Mouse (Mus musculus) spleen, adult 2 months (tissue): Measurements from ENCODE around the gene Gpr135. TPM values are rescaled to one million over a fixed set of nuclear protein-coding genes. Genes with fewer than 3 reads are reported as not detected.

Experiments used
- DNase-seq, 2 experiments: peaks; one replicate each; pipeline versions ENCODE4 v3.0.0 to v3.0.0-alpha.2; 2012 to 2021; ENCODE audit warnings: low spot score in 2 of 2, low read depth in 1 of 2
- H3K27ac ChIP-seq: fragments of 200-500 bp; 2 replicates; pipeline ENCODE4 v1.5.1; 2012; ENCODE audit warnings: low read length, inconsistent platforms; ENCODE audit not compliant: insufficient read depth
- H3K27me3 ChIP-seq: fragments of 200-500 bp; 2 replicates; pipeline ENCODE4 v1.6.1; 2012; ENCODE audit warnings: mild to moderate bottlenecking, moderate library complexity, low read length, inconsistent platforms; ENCODE audit not compliant: control insufficient read depth, insufficient read depth
- H3K36me3 ChIP-seq: fragments of 200-500 bp; 2 replicates; pipeline ENCODE4 v1.6.1; 2012; ENCODE audit warnings: mild to moderate bottlenecking, low read length, inconsistent platforms; ENCODE audit not compliant: control insufficient read depth, insufficient read depth
- H3K4me1 ChIP-seq: fragments of 200-500 bp; 2 replicates; pipeline ENCODE4 v1.6.1; 2011; ENCODE audit warnings: inconsistent platforms; ENCODE audit not compliant: control insufficient read depth, insufficient read depth, insufficient read length
- H3K4me3 ChIP-seq: fragments of 200-500 bp; 2 replicates; pipeline ENCODE4 v1.5.1; 2011; ENCODE audit warnings: mild to moderate bottlenecking, inconsistent platforms; ENCODE audit not compliant: insufficient read depth, insufficient read length; ENCODE audit errors: extremely low read depth
- CTCF ChIP-seq: fragments of 200-500 bp; IDR thresholded peaks from 2 replicates; pipeline ENCODE4 v1.5.1; 2011; ENCODE audit warnings: mild to moderate bottlenecking, inconsistent platforms; ENCODE audit not compliant: insufficient read depth, insufficient read length, insufficient replicate concordance; ENCODE audit errors: extremely low read depth
- POLR2A ChIP-seq: fragments of 200-500 bp; IDR thresholded peaks from 2 replicates; pipeline ENCODE4 v1.6.1; 2011; ENCODE audit warnings: low read depth, low read length, inconsistent platforms
- WGBS: fragments of 180-500 bp; shearing (Covaris S2); methylation state at CpG from one replicate; pipeline ENCODE4 v1.1.7; 2018; 5-methylcytosine and 5-hydroxymethylcytosine counted together
- polyA plus RNA-seq: library from polyadenylated mRNA; depleted of rRNA; stranded (reverse); fragments of >200 nt; gene quantifications from 2 replicates; pipeline ENCODE4 v1.2.3, GENCODE M21; 2012

The Gpr135 gene
- polyA plus RNA-seq, 1 experiment, result 0.30 TPM

- 84% methylated on average over 9 of the region's 9 CpGs for WGBS
- TF ChIP-seq POLR2A (no peak), CTCF (no peak)
- Histone ChIP-seq H3K27me3 (peaks cover 4% of the 10 kb centered on the region; the same call in 1 of the 2 replicates), H3K36me3 (no peaks in the 10 kb centered on the region), H3K27ac (no peak overlapping the region), H3K4me1 (peaks cover 10% of the 10 kb centered on the region), H3K4me3 (no peak overlapping the region)
- DNase-seq, result no peak
Observed at GRCm38 (mm10) chr12:72083265-72083664, 12.3 kb upstream of the Gpr135 start.

- H3K27me3 ChIP-seq, result peaks cover 4% of the 10 kb centered on the region; the same call in 1 of the 2 replicates
- no peak overlapping the region for H3K4me3 ChIP-seq
- no peak for DNase-seq
- H3K4me1 ChIP-seq, result peaks cover 10% of the 10 kb centered on the region
- H3K27ac ChIP-seq, result no peak overlapping the region
- no peaks in the 10 kb centered on the region for H3K36me3 ChIP-seq
- TF ChIP-seq POLR2A, result no peak
- TF ChIP-seq CTCF, result no peak
- 43% methylated on average over 18 of the region's 18 CpGs for WGBS
Observed at GRCm38 (mm10) chr12:72082370-72082769, 11.4 kb upstream of the Gpr135 start.

GRCm38 (mm10) chr12:72081961-72082360 lies 11.0 kb upstream of the Gpr135 start:
- Histone ChIP-seq H3K27me3 (peaks cover 4% of the 10 kb centered on the region; the same call in 1 of the 2 replicates), H3K4me1 (peaks cover 10% of the 10 kb centered on the region), H3K4me3 (no peak overlapping the region), H3K27ac (no peak overlapping the region), H3K36me3 (no peaks in the 10 kb centered on the region)
- TF ChIP-seq POLR2A (no peak), CTCF (no peak)
- DNase-seq, result no peak
- WGBS, result 46% methylated on average over 3 of the region's 3 CpGs

- no peak for TF ChIP-seq CTCF
- TF ChIP-seq POLR2A, result no peak
- Histone ChIP-seq H3K27me3 (no peaks in the 10 kb centered on the region), H3K4me3 (no peak overlapping the region), H3K36me3 (no peaks in the 10 kb centered on the region), H3K27ac (no peak overlapping the region), H3K4me1 (no peaks in the 10 kb centered on the region)
- WGBS, result 94% methylated on average over 3 of the region's 3 CpGs
- DNase-seq, result no peak
Observed at GRCm38 (mm10) chr12:72078248-72078647, 7.3 kb upstream of the Gpr135 start.

GRCm38 (mm10) chr12:72069626-72070326 lies 1.1 kb downstream of the Gpr135 start:
- peaks cover 10% of the 10 kb centered on the region for H3K4me1 ChIP-seq
- no peak for TF ChIP-seq POLR2A
- H3K4me3 ChIP-seq, result peak overlapping the region; percentile 50; the same call in 1 of the 2 replicates
- H3K27ac ChIP-seq, result no peak overlapping the region
- peaks cover 10% of the 10 kb centered on the region for H3K27me3 ChIP-seq
- no peaks in the 10 kb centered on the region for H3K36me3 ChIP-seq
- no peak for DNase-seq
- WGBS, result 10% methylated on average over 40 of the region's 40 CpGs

GRCm38 (mm10) chr12:72057780-72058179 lies 13.1 kb downstream of the Gpr135 start:
- no peaks in the 10 kb centered on the region for H3K36me3 ChIP-seq
- H3K27ac ChIP-seq, result no peak overlapping the region
- no peak for DNase-seq
- no peaks in the 10 kb centered on the region for H3K27me3 ChIP-seq
- H3K4me3 ChIP-seq, result no peak overlapping the region
- WGBS, result 84% methylated on average over 1 of the region's 1 CpGs
- no peak for TF ChIP-seq CTCF
- no peak for TF ChIP-seq POLR2A
- H3K4me1 ChIP-seq, result no peaks in the 10 kb centered on the region

GRCm38 (mm10) chr12:72053851-72054250 lies 17.1 kb downstream of the Gpr135 start:
- H3K36me3 ChIP-seq, result no peaks in the 10 kb centered on the region
- no peak for DNase-seq
- no peak overlapping the region for H3K27ac ChIP-seq
- no peaks in the 10 kb centered on the region for H3K4me1 ChIP-seq
- WGBS, result 63% methylated on average over 6 of the region's 6 CpGs
- TF ChIP-seq POLR2A (no peak), CTCF (no peak)
- H3K4me3 ChIP-seq, result no peak overlapping the region
- no peaks in the 10 kb centered on the region for H3K27me3 ChIP-seq
